Mouse (Mus musculus) gastrocnemius, adult 8-10 months (tissue): Measurements from ENCODE around the gene Pecr. TPM values are rescaled to one million over a fixed set of nuclear protein-coding genes. Genes with fewer than 3 reads are reported as not detected.
A peak's percentile ranks its signal among the peaks of the same experiment; 100 is the strongest.
"Not testable (repeated sequence)": the region's sequence is repeated elsewhere in the genome, so short reads cannot be mapped to it uniquely, and the experiment has no call there.

ENCODE experiments used
- DNase-seq, 2 experiments: peaks; one replicate each; pipeline ENCODE4 v3.0.0; 2022; ENCODE audit warnings: low spot score in 2 of 2
- total RNA-seq, 4 experiments: library from RNA; stranded (reverse); gene quantifications; 2 replicates each; pipeline ENCODE4 v1.2.4; 2022

Pecr gene
- total RNA-seq, 4 experiments from 2014 or later: 14.3 to 17.5 (median 15.7) TPM

DNA sequence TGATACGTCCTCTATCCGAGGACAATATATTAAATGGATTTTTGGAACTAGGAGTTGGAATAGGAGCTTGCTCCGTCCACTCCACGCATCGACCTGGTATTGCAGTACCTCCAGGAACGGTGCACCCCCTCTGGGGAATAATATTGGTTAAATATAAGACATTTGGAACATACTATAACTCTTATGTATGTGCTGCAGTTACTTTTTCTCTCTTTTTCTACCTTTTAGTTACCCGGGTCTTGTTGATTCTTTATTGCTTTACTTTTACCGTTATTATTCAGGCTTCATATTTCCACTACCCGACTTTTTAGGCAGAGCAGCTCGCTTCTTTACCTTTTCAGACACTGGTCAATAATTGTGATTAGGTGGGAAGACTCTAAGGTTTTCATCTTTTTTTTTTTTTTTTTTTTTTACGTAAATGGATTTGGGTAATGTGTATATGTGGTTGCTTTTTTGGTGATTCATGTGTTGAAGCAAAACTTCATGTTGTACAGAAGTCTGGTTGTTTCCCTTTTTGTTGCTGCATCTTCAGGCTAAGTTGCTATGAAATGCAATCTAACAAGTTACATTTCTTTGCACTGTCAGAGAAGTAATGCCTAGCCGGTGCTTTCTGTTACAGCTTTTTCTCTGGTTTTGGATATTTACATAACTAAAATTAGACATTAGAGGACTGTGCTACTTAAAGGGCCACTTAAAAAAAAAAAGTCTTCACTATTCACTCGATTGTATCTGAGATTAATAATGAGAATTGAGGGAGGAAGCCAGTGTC lies 46.9 kb downstream of the Pecr start:
- no peak for DNase-seq

DNA sequence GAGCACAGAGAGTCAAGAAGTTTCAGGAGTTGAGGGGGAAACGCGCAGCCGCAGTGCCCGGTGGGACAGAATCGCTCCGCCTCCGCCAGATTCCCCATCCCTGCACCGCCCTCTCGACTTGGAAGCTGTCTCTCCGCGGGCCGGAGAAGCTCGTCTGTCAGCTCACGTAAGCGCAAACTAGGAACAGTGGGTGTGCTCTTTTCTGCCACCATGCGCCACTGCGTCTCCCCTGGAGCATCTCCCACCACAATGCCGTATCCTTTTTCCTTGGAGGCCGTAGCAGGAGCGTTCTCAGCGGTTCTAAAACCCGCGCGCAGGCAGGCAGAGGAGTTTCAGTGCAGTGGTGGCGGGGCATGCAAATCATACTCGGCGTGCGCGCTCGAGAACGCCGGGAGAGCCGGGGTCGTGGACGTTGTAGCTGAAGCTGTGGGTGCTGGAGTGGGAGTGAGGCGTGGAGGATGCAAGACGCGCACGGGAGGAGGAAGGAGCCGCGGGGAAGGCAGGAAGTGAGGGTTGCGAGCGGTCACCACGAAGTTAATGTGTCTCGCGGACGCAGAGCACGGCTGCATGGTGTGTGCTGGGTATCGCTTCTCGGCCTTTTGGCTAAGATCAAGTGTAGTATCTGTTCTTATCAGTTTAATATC lies 47.6 kb downstream of the Pecr start:
- peak; percentile 52 to 72 for DNase-seq

DNA sequence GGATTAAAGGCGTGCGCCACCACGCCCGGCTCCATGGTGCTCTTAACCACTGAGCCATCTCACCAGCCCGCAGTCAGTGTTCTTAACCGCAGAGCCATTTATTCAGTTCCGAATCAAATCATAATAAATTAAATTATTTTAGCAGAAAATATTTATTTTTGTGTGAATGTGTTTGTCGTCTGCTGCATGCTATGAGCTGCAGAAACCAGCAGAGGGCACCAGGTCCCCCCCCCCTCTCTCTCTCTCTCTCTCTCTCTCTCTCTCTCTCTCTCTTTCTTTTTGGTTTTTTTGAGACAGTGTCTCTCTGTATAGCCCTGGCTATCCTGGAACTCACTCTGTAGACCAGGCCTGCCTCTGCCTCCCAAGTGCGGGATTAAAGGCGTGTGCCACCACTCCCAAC lies 51.5 kb downstream of the Pecr start:
- DNase-seq: not testable (repeated sequence)

DNA sequence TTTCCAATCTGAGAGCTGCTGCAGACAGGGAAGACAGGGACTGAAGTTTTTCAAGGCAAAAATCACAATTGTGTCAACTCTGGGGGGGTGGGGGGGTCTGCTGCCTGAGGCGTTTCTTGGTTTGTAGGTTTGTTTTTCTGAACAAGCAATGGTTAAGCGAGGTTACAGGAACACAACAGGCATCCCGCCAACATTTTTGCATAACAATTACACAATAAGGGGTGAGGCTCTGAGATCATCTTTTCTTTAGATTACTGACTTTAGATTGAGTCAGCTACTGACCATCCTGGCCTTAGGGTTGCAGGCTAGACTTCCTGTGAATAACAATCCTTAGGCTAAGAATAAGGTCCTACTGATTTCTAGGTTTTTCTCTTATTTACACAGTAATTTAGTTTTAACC lies 55.1 kb downstream of the Pecr start:
- no peak for DNase-seq

DNA sequence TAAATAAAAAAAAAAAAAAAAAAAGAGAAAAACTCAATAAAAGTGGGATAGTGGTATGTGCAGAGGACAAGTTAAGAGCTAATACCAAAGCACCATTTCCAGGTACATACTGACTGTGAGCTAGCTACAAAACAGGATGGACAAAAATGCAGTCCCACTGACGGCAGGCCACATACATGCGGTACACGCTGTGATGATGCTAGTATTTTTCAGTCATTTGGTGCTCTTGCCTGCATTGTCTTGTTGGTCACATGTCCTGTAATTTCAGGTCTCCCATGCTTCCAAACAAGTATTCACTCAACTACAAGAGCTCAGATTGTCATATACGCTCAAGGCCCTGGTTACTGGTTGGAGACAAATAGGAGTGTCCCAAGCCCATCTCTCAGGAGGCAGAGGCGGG lies 56.6 kb downstream of the Pecr start:
- no peak for DNase-seq

DNA sequence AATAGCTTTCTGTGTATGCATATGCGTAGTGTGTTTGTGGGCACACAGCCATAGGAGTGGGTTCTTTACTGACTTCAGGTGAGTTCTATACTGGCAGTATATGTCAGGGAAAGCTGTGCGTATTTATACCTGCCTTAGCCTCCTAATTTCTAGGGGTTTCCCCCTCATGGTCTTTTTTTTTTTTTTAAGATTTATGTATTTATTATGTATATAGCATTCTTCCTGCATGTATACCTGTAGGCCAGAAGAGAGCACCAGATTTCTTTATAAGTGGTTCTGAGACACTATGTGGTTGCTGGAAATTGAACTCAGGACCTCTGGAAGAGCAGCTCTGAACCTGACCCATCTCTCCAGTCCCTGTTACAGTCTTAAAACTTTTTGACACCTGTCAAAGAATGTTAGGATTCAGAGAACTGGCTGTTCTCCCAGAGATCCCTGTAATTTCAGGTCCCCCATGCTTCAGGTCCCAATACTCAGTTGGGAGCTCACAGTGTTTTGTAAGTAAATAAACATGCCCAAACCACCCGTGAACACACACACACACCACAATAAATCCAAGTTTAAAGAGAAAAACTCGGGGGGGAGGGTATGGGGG lies 57.1 kb downstream of the Pecr start:
- DNase-seq: no peak

DNA sequence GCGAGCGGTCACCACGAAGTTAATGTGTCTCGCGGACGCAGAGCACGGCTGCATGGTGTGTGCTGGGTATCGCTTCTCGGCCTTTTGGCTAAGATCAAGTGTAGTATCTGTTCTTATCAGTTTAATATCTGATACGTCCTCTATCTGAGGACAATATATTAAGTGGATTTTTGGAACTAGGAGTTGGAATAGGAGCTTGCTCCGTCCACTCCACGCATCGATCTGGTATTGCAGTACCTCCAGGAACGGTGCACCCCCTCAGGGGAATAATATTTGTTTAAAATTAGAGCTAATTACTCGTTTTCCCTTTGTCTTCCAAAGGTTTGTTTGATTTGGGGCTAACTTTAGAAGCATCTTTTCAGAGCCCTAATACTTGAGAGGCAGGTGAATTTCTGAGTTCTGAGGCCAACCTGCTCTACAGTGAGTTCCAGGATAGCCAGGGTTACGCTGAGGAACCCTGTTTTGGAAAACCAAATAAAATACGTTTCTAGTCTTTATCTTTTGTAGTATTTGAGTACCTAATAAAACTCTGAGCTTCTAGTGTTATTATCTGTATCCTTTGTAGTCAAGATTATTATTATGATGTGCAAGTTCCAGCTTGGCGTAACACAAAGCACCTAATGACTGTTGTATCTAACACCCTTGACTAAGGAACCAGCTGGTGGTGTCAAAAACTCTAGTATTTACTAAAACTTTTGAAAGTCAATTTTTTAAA lies 57.8 kb downstream of the Pecr start:
- no peak for DNase-seq

DNA sequence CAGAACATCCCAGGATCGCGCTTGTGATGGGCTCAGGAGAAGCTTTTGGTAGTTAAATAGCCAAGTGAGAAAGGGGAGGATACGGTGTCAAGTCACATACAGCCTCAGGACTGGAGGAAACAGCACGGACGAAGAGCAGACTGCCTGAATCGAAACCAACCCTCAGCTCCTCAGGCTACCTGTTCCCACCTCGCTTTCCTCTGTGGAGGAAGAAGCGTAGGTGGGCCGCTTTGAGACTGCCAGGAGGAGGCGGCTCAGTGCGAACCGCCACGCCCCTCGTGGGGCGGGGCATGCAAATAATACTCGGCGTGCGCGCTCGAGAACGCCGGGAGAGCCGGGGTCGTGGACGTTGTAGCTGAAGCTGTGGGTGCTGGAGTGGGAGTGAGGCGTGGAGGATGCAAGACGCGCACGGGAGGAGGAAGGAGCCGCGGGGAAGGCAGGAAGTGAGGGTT lies 58.4 kb downstream of the Pecr start:
- DNase-seq: peak; percentile 67 to 75

DNA sequence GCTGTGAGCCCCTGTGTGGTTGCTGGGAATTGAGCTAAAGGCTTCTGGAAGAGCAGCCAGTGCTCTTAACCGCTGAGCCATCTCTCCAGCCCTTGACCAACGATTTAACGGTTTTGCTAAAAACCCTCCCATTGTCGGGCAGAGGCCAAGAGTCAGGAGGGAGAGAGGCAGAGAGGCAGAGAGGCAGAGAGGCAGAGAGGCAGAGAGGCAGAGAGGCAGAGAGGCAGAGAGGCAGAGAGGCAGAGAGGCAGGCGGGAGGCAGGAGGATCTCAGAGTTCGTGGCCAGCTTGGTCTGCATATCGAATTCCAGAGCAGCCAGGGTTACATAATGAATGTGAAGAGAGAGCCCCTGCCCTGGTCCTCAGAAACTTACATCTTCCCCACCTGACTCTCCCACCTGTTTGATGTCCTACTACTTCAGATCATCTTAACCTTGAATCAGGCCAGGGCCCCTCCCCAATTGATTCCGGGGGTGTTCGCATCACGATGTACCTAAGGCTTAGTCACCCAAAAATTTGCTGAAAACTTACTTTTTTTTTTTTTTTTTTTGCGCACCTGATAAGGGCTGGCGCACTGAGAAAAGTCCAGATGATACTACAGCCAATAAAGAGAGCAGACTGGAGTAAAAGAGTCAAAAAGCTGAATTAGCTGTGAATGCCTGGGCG lies 58.9 kb downstream of the Pecr start:
- no peak for DNase-seq

DNA sequence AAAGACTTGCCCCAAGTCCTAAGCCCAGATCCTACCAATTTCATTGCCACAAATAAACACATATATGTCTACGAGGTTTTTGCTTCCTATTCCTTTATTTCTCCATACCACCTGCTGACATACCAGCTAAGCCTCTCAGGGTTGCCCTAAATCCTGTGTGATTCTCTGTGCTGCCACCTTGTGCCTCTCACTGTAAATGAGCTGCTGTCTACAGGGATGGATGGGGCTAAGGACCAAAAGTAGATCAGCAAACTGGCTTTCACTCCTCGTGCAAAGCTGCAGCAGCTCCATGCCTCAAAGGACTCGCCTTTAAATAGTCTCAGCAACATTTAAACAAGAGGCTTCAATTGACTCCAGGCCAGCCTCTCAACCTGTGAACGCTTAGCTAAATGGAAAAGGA lies 64.1 kb downstream of the Pecr start:
- no peak for DNase-seq

DNA sequence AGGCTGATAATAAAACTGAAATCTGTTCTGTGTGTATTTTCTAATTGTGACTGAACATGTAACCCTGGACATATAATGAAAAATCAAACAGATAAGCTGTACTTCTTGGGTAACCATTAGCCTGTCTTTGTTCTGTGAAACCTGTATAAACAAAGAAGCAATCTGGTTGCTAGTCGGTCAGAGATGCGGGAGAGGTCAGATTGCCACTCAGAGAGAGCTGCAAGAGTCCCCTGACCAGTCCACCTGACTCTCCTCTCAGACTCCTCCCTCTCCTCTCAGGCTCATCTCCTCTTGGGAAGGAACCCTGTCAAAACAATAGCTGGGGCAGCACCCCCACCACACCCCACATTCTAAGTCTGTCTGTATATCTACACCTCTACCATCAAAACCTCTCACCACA lies 65.0 kb downstream of the Pecr start:
- DNase-seq: no peak

DNA sequence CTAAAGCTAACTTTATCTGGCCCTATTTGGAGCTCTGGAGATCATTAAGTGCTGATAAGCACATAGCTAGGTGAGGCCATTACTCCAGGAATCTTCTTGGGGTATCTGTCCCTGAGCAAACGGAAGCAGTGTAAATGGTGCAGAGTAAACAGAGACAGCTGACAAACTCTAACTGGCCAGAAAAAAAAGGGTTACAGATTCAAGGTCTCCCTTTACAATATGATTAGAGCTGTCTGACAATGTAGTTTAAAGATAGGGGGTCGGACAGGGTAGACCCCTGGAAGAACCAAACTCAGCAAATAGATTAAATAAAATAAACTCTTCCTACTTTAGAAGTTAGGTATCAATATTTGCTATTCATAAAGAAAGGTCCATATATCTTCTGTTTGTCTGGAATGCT lies 65.5 kb downstream of the Pecr start:
- no peak for DNase-seq

DNA sequence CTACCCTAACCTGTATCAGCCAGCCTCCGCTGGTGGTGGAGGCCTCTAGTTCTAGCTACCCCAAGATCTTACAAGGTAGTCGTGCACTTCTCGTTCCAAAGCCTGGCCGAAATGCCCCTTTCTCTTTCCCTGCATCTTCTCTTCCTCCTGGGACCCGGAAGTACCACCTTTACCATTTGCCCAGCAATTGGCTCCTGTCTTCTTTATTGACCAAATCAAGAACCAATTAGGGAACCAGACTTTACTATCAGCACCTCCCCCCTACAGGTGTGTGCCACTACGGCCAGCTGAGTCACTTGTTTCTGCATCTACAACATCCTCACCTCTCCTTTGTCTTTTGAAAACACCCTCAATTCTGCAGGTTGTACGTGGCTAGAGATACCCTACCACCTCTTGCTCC lies 67.4 kb downstream of the Pecr start:
- no peak for DNase-seq

DNA sequence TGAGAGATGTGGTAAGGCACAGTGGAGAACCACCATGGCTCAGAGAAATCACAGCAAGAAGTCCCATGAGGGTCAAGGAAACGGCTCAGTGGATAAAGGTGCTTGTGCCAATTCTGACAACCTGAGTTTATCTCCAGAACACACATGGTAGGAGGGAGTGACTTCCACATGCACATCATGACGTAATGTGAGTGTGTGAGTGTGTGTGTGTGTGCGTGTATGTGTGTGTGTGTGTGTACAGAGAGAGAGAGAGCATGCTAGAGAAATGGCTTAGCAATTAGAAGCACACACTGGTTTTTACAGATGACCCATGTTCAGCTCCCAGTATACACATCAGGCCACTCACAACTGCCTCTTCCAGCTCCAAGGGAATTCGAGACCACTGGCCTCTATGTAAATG lies 68.9 kb downstream of the Pecr start:
- no peak for DNase-seq

DNA sequence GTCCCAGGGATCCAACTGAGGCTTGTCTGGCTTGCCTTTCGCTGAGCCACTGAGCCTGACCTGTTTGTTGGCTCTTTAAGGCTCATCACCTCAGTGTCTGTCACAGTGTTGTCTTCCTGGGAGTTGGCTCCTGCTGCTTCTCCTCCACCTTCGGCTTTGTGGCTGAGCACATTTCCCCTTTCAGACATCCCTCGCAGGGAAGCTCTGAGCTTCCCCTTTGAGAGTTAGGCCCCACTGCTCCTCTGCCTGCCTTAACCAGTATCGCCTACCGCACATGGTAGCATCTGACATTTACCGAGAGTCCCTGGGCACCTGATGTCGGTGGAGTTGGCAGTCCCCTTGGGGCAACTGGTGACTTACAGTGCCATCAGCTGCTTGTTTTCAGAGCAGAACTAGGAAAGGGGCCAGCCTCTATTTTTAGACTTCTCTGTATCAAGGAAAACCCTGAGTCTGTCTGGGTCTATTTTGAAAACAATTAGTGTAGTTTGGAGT lies 69.6 kb downstream of the Pecr start:
- peak; percentile 76 to 84 for DNase-seq

DNA sequence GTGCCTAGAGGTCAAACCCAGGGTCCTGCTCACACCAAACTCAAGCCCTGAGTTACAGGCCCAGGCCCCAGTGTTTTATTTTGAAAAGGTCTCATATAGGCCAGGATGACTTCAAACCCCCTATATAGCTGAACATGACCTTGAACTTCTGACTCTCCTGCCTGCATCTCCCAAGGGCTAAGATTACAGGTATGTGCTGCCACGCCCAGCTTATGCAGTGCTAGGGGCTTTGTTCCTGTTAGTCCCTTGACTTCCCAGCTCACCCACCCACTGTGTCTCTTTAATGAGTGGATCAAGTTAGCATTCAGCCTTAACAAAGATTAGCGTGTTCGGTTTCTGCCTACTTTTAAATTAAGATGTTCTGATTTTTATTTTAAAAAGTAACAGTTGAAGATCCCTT lies 70.2 kb downstream of the Pecr start:
- no peak for DNase-seq

DNA sequence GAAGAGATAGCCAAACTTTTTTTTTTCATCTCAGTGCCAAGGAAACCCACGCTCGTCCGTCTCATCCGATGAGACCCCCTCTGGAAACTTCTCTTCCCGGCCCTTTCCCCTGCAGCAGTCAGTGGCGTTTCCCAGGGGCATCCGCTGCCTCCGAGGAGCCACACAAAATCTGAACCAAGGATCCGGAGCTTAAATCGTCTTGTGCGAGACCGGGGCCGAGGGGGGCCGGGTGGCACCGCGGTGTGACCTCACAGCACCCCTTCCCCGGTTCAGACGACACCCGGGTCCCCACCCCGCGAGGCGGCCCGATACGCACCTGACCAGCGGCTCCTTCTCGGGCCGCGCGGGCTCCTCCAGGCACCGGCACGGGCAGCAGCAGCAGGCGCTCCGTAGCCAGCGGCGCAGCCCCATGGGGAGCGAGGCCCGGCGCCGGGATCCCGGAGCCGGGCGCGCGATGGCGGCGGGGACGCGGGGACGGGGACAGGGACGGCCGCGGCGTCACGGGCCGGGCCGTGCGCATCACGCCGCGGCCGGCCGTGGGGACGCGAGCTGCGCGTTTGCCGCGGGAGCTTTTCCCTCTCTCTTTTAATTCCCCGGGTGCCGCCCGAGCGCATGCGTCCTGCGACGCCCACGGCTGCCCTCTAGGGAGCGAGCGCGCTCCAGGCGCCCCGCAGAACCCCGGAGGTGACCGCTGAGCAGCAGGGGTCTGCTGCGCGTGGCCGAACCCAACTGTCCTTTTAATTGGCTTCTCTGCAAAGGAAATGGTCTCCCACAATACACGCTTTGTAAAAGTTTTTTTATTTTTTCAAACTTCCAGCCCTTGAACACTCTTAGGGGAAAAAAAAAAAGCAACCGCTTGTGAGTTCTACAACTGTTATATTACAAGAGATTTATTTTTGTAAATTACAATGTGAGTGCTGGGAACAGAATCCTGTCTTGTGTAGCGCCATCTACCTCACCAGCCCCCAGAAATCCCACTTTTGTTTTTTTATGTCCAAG lies 72.1 kb downstream of the Pecr start, which contains the start of gene Mreg:
TSS of gene Mreg (minus strand) at position 607 of the 999 bp plus-strand sequence.
- peak; percentile 35 to 56 for DNase-seq

DNA sequence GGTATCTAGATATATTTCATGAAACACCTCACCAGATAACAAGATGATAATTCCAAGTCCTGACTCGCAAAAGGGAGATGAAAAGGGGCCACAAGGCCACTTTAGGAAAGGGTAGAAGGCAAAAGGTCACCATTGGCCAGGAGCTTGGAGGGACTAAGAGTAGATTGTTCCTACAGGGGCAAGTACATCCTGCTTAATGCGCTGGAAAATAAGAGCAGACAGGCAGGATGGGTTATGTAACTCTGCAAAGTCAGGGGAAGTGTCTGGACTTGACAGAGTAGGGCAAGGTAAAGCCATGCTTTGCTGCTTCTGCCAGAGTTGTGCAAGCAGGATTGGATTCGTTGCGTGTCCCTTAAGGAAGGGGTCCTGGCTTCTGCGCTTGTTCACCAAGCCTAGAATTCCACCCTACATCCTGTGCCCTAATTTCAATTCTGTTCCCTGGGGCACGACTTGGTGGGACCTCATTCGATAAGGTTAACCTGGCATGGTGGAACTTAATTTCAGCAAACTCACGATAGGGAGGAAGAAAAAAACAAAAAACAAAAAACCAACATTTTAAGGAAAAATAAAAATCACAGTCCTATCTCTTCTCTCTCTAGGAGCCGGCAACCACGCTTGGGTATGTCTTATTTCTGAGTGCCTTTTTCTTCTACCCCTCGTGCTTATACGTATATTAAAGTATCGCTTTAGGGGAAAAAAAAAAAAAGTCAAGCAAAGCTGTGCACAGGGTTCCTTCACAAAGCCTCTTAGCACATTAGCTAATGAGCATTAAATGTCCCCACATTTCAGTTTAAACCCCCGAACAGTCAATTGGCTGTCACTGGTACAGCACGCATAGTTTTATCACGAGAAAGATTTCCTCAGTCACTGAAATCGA lies 73.1 kb downstream of the Pecr start:
- DNase-seq: no peak
